ENCODE assay signal across 8 mouse cellular contexts in genomic region chr16:38399076-38399475, GRCm38 (mm10). TPM values are rescaled to one million over a fixed set of nuclear protein-coding genes. Genes with fewer than 3 reads are reported as not detected.
DNase-seq lines count a peak whose midpoint lies in the region; ATAC-seq lines count a peak whose summit lies in the region.

No protein-coding gene starts in this region.

- no peak overlapping the region; the same call in 1 of the 2 replicates for H3K9ac ChIP-seq in hindbrain, embryonic 11.5 days (ENCODE audit: low read depth, low read length)
- H3K9ac ChIP-seq in midbrain, embryonic 15.5 days = no peak overlapping the region

- H3K9me3 ChIP-seq in hindbrain, embryonic 10.5 days = no peaks in the 10 kb centered on the region
- H3K9me3 ChIP-seq in hindbrain, embryonic 11.5 days (ENCODE audit: control insufficient read depth, low read length) = no peaks in the 10 kb centered on the region
- H3K9me3 ChIP-seq in midbrain, embryonic 15.5 days = no peaks in the 10 kb centered on the region

- H3K36me3 ChIP-seq in hindbrain, embryonic 10.5 days = no peaks in the 10 kb centered on the region
- H3K36me3 ChIP-seq in hindbrain, embryonic 11.5 days (ENCODE audit: control insufficient read depth, insufficient read depth, low read length) = no peaks in the 10 kb centered on the region
- no peaks in the 10 kb centered on the region for H3K36me3 ChIP-seq in midbrain, embryonic 15.5 days (replicated peaks)

- no peaks in the 10 kb centered on the region for H3K27me3 ChIP-seq in hindbrain, embryonic 10.5 days (ENCODE audit: insufficient read depth, poor library complexity, severe bottlenecking)
- no peaks in the 10 kb centered on the region for H3K27me3 ChIP-seq in hindbrain, embryonic 11.5 days (ENCODE audit: control insufficient read depth, insufficient read depth, low read length)
- H3K27me3 ChIP-seq in midbrain, embryonic 15.5 days (replicated peaks) = no peaks in the 10 kb centered on the region

- no peak for DNase-seq in hindbrain, embryonic 10.5 days (ENCODE audit: low spot score)
- DNase-seq in hindbrain, embryonic 11.5 days (ENCODE audit: low spot score) = no peak
- peak; percentile 58 for DNase-seq in induced T-regulatory cell, adult 2 months (ENCODE audit: low read depth)
- no peak for DNase-seq in embryo, embryonic 10 days (ENCODE audit: low spot score)
- no peak for DNase-seq in spleen, postnatal 36 days (ENCODE audit: low spot score in 2 of 2)
- no peak for DNase-seq in right cerebral cortex, adult 2 months (ENCODE audit: low spot score in 2 of 2)

- no peak for ATAC-seq in hindbrain, embryonic 11.5 days (ENCODE audit: low FRiP score)
- ATAC-seq in midbrain, embryonic 15.5 days (replicated peaks) = no peak

- peak overlapping the region; percentile 46; the same call in 1 of the 2 replicates for H3K4me3 ChIP-seq in hindbrain, embryonic 10.5 days
- H3K4me3 ChIP-seq in hindbrain, embryonic 11.5 days (ENCODE audit: low read depth, low read length) = no peak overlapping the region
- no peak overlapping the region for H3K4me3 ChIP-seq in brown adipose tissue, adult 24 weeks (ENCODE audit: insufficient read depth, low read depth, low read length)
- H3K4me3 ChIP-seq in midbrain, embryonic 15.5 days = no peak overlapping the region

- H3K27ac ChIP-seq in hindbrain, embryonic 10.5 days = peak overlapping the region; percentile 84
- no peak overlapping the region for H3K27ac ChIP-seq in hindbrain, embryonic 11.5 days (ENCODE audit: low read depth, low read length)
- H3K27ac ChIP-seq in brown adipose tissue, adult 24 weeks (replicated peaks; ENCODE audit: low read depth, low read length) = peak overlapping the region; percentile 4; the same call in 1 of the 2 replicates
- H3K27ac ChIP-seq in midbrain, embryonic 15.5 days = peak overlapping the region; percentile 70

- 67% methylated on average over 3 of the region's 3 CpGs for WGBS in hindbrain, embryonic 10.5 days
- whole genome bisulfite sequencing in hindbrain, embryonic 11.5 days = 71% methylated on average over 3 of the region's 3 CpGs
- WGBS in midbrain, embryonic 15.5 days = 72% methylated on average over 3 of the region's 3 CpGs

- no peak overlapping the region; the same call in 1 of the 2 replicates for H3K4me2 ChIP-seq in hindbrain, embryonic 11.5 days (replicated peaks; ENCODE audit: low read depth, low read length)
- peak overlapping the region; percentile 50 for H3K4me2 ChIP-seq in midbrain, embryonic 15.5 days

- H3K4me1 ChIP-seq in hindbrain, embryonic 10.5 days (replicated peaks) = peaks cover 16% of the 10 kb centered on the region
- H3K4me1 ChIP-seq in hindbrain, embryonic 11.5 days (replicated peaks; ENCODE audit: control insufficient read depth, insufficient read depth, low read length) = peaks cover 3% of the 10 kb centered on the region; the same call in 1 of the 2 replicates
- no peaks in the 10 kb centered on the region for H3K4me1 ChIP-seq in brown adipose tissue, adult 24 weeks (ENCODE audit: control insufficient read depth, insufficient read depth, insufficient read length, low read length)
- peaks cover 13% of the 10 kb centered on the region for H3K4me1 ChIP-seq in midbrain, embryonic 15.5 days

RNA-seq across cellular contexts. Expression of gene Pla1a, which starts 33.9 kb away (rescaled TPM):
- polyA plus RNA-seq in hindbrain, embryonic 10.5 days (2016; fragmentation: Nextera tagmentation; extraction: Ambion mirVana) = 0.10 and 0.27 TPM in 2 replicates
- polyA plus RNA-seq in hindbrain, embryonic 11.5 days (2014; fragmentation: Nextera tagmentation; extraction: Ambion mirVana) = 0.14 and 0.28 TPM in 2 replicates
- 11.3 and 14.4 TPM in 2 replicates for polyA plus RNA-seq in brown adipose tissue, adult 24 weeks (2012; ENCODE audit: insufficient read depth, insufficient read length, missing spikeins)
- polyA plus RNA-seq in midbrain, embryonic 15.5 days (2015; fragmentation: Nextera tagmentation; extraction: Ambion mirVana) = 0.42 and 0.61 TPM in 2 replicates

RNA-seq across cellular contexts. Expression of gene Popdc2, which starts 37.1 kb away (rescaled TPM):
- 0.68 and 1.6 TPM in 2 replicates for polyA plus RNA-seq in hindbrain, embryonic 10.5 days (2016; fragmentation: Nextera tagmentation; extraction: Ambion mirVana)
- polyA plus RNA-seq in hindbrain, embryonic 11.5 days (2014; fragmentation: Nextera tagmentation; extraction: Ambion mirVana) = 0.89 and 1.0 TPM in 2 replicates
- 15.5 and 17.0 TPM in 2 replicates for polyA plus RNA-seq in brown adipose tissue, adult 24 weeks (2012; ENCODE audit: insufficient read depth, insufficient read length, missing spikeins)
- 0.57 and 1.4 TPM in 2 replicates for polyA plus RNA-seq in midbrain, embryonic 15.5 days (2015; fragmentation: Nextera tagmentation; extraction: Ambion mirVana)

RNA-seq across cellular contexts. Expression of gene Gm21987, which starts 52.2 kb away (rescaled TPM):
- not detected in 2 replicates for polyA plus RNA-seq in hindbrain, embryonic 10.5 days (2016; fragmentation: Nextera tagmentation; extraction: Ambion mirVana)
- polyA plus RNA-seq in hindbrain, embryonic 11.5 days (2014; fragmentation: Nextera tagmentation; extraction: Ambion mirVana) = not detected in 2 replicates
- 2.9 TPM in 1 of 2 replicates, not detected in the other for polyA plus RNA-seq in brown adipose tissue, adult 24 weeks (2012; ENCODE audit: insufficient read depth, insufficient read length, missing spikeins)
- polyA plus RNA-seq in midbrain, embryonic 15.5 days (2015; fragmentation: Nextera tagmentation; extraction: Ambion mirVana) = 0.77 TPM in 1 of 2 replicates, not detected in the other

RNA-seq across cellular contexts. Expression of gene Cox17, which starts 52.3 kb away (rescaled TPM):
- polyA plus RNA-seq in hindbrain, embryonic 10.5 days (2016; fragmentation: Nextera tagmentation; extraction: Ambion mirVana) = 142 and 146 TPM in 2 replicates
- polyA plus RNA-seq in hindbrain, embryonic 11.5 days (2014; fragmentation: Nextera tagmentation; extraction: Ambion mirVana) = 121 and 122 TPM in 2 replicates
- polyA plus RNA-seq in brown adipose tissue, adult 24 weeks (2012; ENCODE audit: insufficient read depth, insufficient read length, missing spikeins) = 1,266 and 1,331 TPM in 2 replicates
- 75.4 and 77.9 TPM in 2 replicates for polyA plus RNA-seq in midbrain, embryonic 15.5 days (2015; fragmentation: Nextera tagmentation; extraction: Ambion mirVana)

RNA-seq across cellular contexts. Expression of gene Adprh, which starts 53.4 kb away (rescaled TPM):
- 143 and 164 TPM in 2 replicates for polyA plus RNA-seq in hindbrain, embryonic 10.5 days (2016; fragmentation: Nextera tagmentation; extraction: Ambion mirVana)
- 116 and 125 TPM in 2 replicates for polyA plus RNA-seq in hindbrain, embryonic 11.5 days (2014; fragmentation: Nextera tagmentation; extraction: Ambion mirVana)
- polyA plus RNA-seq in brown adipose tissue, adult 24 weeks (2012; ENCODE audit: insufficient read depth, insufficient read length, missing spikeins) = 15.4 and 21.4 TPM in 2 replicates
- 152 and 161 TPM in 2 replicates for polyA plus RNA-seq in midbrain, embryonic 15.5 days (2015; fragmentation: Nextera tagmentation; extraction: Ambion mirVana)
